Mouse (Mus musculus): ENCODE data around the gene Uox. TPM values are rescaled to one million over a fixed set of nuclear protein-coding genes. Genes with fewer than 3 reads are reported as not detected.

The Uox gene
- polyA plus RNA-seq, 1 experiment from 2014 or later = not detected

GRCm38 (mm10) chr3:146671121-146671520 is 100.9 kb downstream of the Uox start:
- no peak overlapping the region for H3K9ac ChIP-seq (ENCODE audit: low read depth, low read length)
- no peaks in the 10 kb centered on the region for H3K9me3 ChIP-seq (replicated peaks; ENCODE audit: control insufficient read depth, low read length)
- H3K4me3 ChIP-seq (ENCODE audit: low read depth, low read length) = no peak overlapping the region
- no peak overlapping the region for H3K4me2 ChIP-seq
- 71% methylated on average over 2 of the region's 2 CpGs for WGBS (ENCODE audit: insufficient replicate concordance)
- ATAC-seq (replicated peaks; ENCODE audit: insufficient number of reproducible peaks, low FRiP score, low TSS enrichment) = no peak
- no peak overlapping the region for H3K27ac ChIP-seq (ENCODE audit: low read depth, low read length)
- H3K36me3 ChIP-seq (ENCODE audit: control insufficient read depth, insufficient read depth, low read length) = no peaks in the 10 kb centered on the region
- no peaks in the 10 kb centered on the region for H3K27me3 ChIP-seq (ENCODE audit: control insufficient read depth, insufficient read depth, low read length)
- no peaks in the 10 kb centered on the region for H3K4me1 ChIP-seq (ENCODE audit: control insufficient read depth, insufficient read depth, low read length)

GRCm38 (mm10) chr3:146675101-146675500 is 104.9 kb downstream of the Uox start:
- no peak overlapping the region for H3K27ac ChIP-seq (ENCODE audit: low read depth, low read length)
- H3K36me3 ChIP-seq (ENCODE audit: control insufficient read depth, insufficient read depth, low read length) = no peaks in the 10 kb centered on the region
- ATAC-seq (replicated peaks; ENCODE audit: insufficient number of reproducible peaks, low FRiP score, low TSS enrichment) = no peak
- H3K4me3 ChIP-seq (ENCODE audit: low read depth, low read length) = no peak overlapping the region
- WGBS (ENCODE audit: insufficient replicate concordance) = 85% methylated on average over 1 of the region's 1 CpGs
- H3K9me3 ChIP-seq (replicated peaks; ENCODE audit: control insufficient read depth, low read length) = no peaks in the 10 kb centered on the region
- H3K4me1 ChIP-seq (ENCODE audit: control insufficient read depth, insufficient read depth, low read length) = no peaks in the 10 kb centered on the region
- H3K4me2 ChIP-seq = no peak overlapping the region
- H3K9ac ChIP-seq (ENCODE audit: low read depth, low read length) = no peak overlapping the region
- H3K27me3 ChIP-seq (ENCODE audit: control insufficient read depth, insufficient read depth, low read length) = no peaks in the 10 kb centered on the region

GRCm38 (mm10) chr3:146676193-146676592 is 106.0 kb downstream of the Uox start:
- Histone ChIP-seq H3K27me3 (ENCODE audit: control insufficient read depth, insufficient read depth, low read length) (no peaks in the 10 kb centered on the region), H3K27ac (ENCODE audit: low read depth, low read length) (no peak overlapping the region), H3K36me3 (ENCODE audit: control insufficient read depth, insufficient read depth, low read length) (no peaks in the 10 kb centered on the region), H3K9ac (ENCODE audit: low read depth, low read length) (no peak overlapping the region), H3K4me3 (ENCODE audit: low read depth, low read length) (no peak overlapping the region), H3K9me3 (replicated peaks; ENCODE audit: control insufficient read depth, low read length) (no peaks in the 10 kb centered on the region), H3K4me2 (no peak overlapping the region), H3K4me1 (ENCODE audit: control insufficient read depth, insufficient read depth, low read length) (no peaks in the 10 kb centered on the region)
- 85% methylated on average over 4 of the region's 4 CpGs for WGBS (ENCODE audit: insufficient replicate concordance)
- ATAC-seq (replicated peaks; ENCODE audit: insufficient number of reproducible peaks, low FRiP score, low TSS enrichment) = no peak

- ATAC-seq (replicated peaks; ENCODE audit: insufficient number of reproducible peaks, low FRiP score, low TSS enrichment) = no peak
- no peak overlapping the region for H3K27ac ChIP-seq (ENCODE audit: low read depth, low read length)
- no peak overlapping the region for H3K4me3 ChIP-seq (ENCODE audit: low read depth, low read length)
- no peaks in the 10 kb centered on the region for H3K27me3 ChIP-seq (ENCODE audit: control insufficient read depth, insufficient read depth, low read length)
- H3K9me3 ChIP-seq (replicated peaks; ENCODE audit: control insufficient read depth, low read length) = no peaks in the 10 kb centered on the region
- H3K4me1 ChIP-seq (ENCODE audit: control insufficient read depth, insufficient read depth, low read length) = peaks cover 9% of the 10 kb centered on the region
- no peak overlapping the region for H3K4me2 ChIP-seq
- H3K36me3 ChIP-seq (ENCODE audit: control insufficient read depth, insufficient read depth, low read length) = no peaks in the 10 kb centered on the region
- H3K9ac ChIP-seq (ENCODE audit: low read depth, low read length) = no peak overlapping the region
- WGBS (ENCODE audit: insufficient replicate concordance) = 90% methylated on average over 16 of the region's 16 CpGs
Measured at GRCm38 (mm10) chr3:146679646-146680045, 109.4 kb downstream of the Uox start.

GRCm38 (mm10) chr3:146680625-146681024 is 110.4 kb downstream of the Uox start:
- no peak overlapping the region for H3K27ac ChIP-seq (ENCODE audit: low read depth, low read length)
- H3K36me3 ChIP-seq (ENCODE audit: control insufficient read depth, insufficient read depth, low read length) = no peaks in the 10 kb centered on the region
- no peak overlapping the region for H3K9ac ChIP-seq (ENCODE audit: low read depth, low read length)
- ATAC-seq (replicated peaks; ENCODE audit: insufficient number of reproducible peaks, low FRiP score, low TSS enrichment) = no peak
- no peaks in the 10 kb centered on the region for H3K27me3 ChIP-seq (ENCODE audit: control insufficient read depth, insufficient read depth, low read length)
- no peaks in the 10 kb centered on the region for H3K9me3 ChIP-seq (replicated peaks; ENCODE audit: control insufficient read depth, low read length)
- WGBS (ENCODE audit: insufficient replicate concordance) = 92% methylated on average over 13 of the region's 13 CpGs
- H3K4me2 ChIP-seq = no peak overlapping the region
- H3K4me3 ChIP-seq (ENCODE audit: low read depth, low read length) = no peak overlapping the region
- peaks cover 9% of the 10 kb centered on the region for H3K4me1 ChIP-seq (ENCODE audit: control insufficient read depth, insufficient read depth, low read length)

GRCm38 (mm10) chr3:146681696-146682095 is 111.5 kb downstream of the Uox start:
- WGBS (ENCODE audit: insufficient replicate concordance) = 76% methylated on average over 8 of the region's 8 CpGs
- peak overlapping the region; percentile 54 for H3K4me2 ChIP-seq
- peak overlapping the region; percentile 83; the same call in 1 of the 2 replicates for H3K27ac ChIP-seq (ENCODE audit: low read depth, low read length)
- H3K4me3 ChIP-seq (ENCODE audit: low read depth, low read length) = no peak overlapping the region
- H3K9me3 ChIP-seq (replicated peaks; ENCODE audit: control insufficient read depth, low read length) = no peaks in the 10 kb centered on the region
- H3K27me3 ChIP-seq (ENCODE audit: control insufficient read depth, insufficient read depth, low read length) = no peaks in the 10 kb centered on the region
- no peak overlapping the region for H3K9ac ChIP-seq (ENCODE audit: low read depth, low read length)
- peaks cover 18% of the 10 kb centered on the region for H3K4me1 ChIP-seq (ENCODE audit: control insufficient read depth, insufficient read depth, low read length)
- no peaks in the 10 kb centered on the region for H3K36me3 ChIP-seq (ENCODE audit: control insufficient read depth, insufficient read depth, low read length)
- ATAC-seq (replicated peaks; ENCODE audit: insufficient number of reproducible peaks, low FRiP score, low TSS enrichment) = no peak

Other genes with a start within 250 kb of the Uox start
- 29.7 and 32.1 TPM in 2 replicates for gene Ssx2ip, start 165.8 kb upstream of the Uox start, polyA plus RNA-seq (2014; fragmentation: Nextera tagmentation; extraction: Ambion mirVana)
- 10.8 and 12.5 TPM in 2 replicates for gene Ctbs, start 120.6 kb upstream of the Uox start, polyA plus RNA-seq (2014; fragmentation: Nextera tagmentation; extraction: Ambion mirVana)
- 6.9 and 7.3 TPM in 2 replicates for gene Spata1, start 70.7 kb upstream of the Uox start, polyA plus RNA-seq (2014; fragmentation: Nextera tagmentation; extraction: Ambion mirVana)
- gene Gng5, start 70.6 kb upstream of the Uox start, polyA plus RNA-seq (2014; fragmentation: Nextera tagmentation; extraction: Ambion mirVana) = 1,522 and 1,550 TPM in 2 replicates
- gene Rpf1, start 49.0 kb upstream of the Uox start, polyA plus RNA-seq (2014; fragmentation: Nextera tagmentation; extraction: Ambion mirVana) = 47.2 and 49.8 TPM in 2 replicates
- not detected in 2 replicates for gene Dnase2b, start 45.2 kb downstream of the Uox start, polyA plus RNA-seq (2014; fragmentation: Nextera tagmentation; extraction: Ambion mirVana)
- gene 4930503B20Rik, start 80.9 kb downstream of the Uox start, polyA plus RNA-seq (2014; fragmentation: Nextera tagmentation; extraction: Ambion mirVana) = not detected in 2 replicates
- gene Samd13, start 115.2 kb downstream of the Uox start, polyA plus RNA-seq (2014; fragmentation: Nextera tagmentation; extraction: Ambion mirVana) = 1.2 and 1.7 TPM in 2 replicates
- 46.3 and 54.1 TPM in 2 replicates for gene Prkacb, start 242.6 kb downstream of the Uox start, polyA plus RNA-seq (2014; fragmentation: Nextera tagmentation; extraction: Ambion mirVana)

All from heart, embryonic 11.5 days (tissue).